Mouse (Mus musculus): ENCODE measurements at regions not wholly inside any gene's neighbourhood (a gene's known extent, or its start where the extent isn't known, plus 50 kb on each side); places are given as distances from the start of the nearest gene placed in this dataset.

DNA sequence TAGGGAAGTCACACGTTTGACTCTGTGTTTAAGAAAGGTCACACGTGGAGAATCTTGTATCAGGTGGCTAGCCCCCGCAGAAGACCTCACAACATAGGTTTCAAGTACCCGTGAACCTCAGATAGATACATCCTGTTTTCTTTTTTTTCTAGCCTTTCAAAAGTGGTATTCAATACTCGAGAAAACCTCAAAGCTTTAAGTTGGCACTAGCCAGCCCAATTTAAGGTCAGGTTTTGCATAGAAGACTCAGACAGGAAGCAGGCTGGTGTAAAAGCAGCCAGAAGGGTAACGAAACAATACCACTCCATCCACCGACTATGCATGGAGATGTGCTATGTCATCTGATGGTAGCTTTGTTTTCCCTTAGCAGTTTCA, 174.8 kb upstream of the Cxcr4 start (continued):
- peak; percentile 38; the same call in 1 of the 2 replicates for TF ChIP-seq POLR2AphosphoS2 (IDR thresholded peaks at IDR 0.05; ENCODE audit: low read depth, low read length)
- no peak for TF ChIP-seq CTCF (conservative IDR thresholded peaks at IDR 0.05 in 1 of 2, IDR thresholded peaks at IDR 0.05 in 1 of 2; ENCODE audit: low read depth in 2 of 2, low read length in 2 of 2)
- TF ChIP-seq ZC3H11A (IDR thresholded peaks at IDR 0.05; ENCODE audit: low read depth, low read length) = no peak
- no peak for TF ChIP-seq PAX5 (IDR thresholded peaks at IDR 0.05; ENCODE audit: low read length)
- peak; percentile 38; the same call in 1 of the 2 replicates for TF ChIP-seq MXI1 (IDR thresholded peaks at IDR 0.05; ENCODE audit: low read depth, low read length)
- TF ChIP-seq USF1 (IDR thresholded peaks at IDR 0.05; ENCODE audit: low read depth, low read length) = no peak
- TF ChIP-seq GABPA (IDR thresholded peaks at IDR 0.05; ENCODE audit: insufficient replicate concordance, low read depth, low read length) = no peak

DNA sequence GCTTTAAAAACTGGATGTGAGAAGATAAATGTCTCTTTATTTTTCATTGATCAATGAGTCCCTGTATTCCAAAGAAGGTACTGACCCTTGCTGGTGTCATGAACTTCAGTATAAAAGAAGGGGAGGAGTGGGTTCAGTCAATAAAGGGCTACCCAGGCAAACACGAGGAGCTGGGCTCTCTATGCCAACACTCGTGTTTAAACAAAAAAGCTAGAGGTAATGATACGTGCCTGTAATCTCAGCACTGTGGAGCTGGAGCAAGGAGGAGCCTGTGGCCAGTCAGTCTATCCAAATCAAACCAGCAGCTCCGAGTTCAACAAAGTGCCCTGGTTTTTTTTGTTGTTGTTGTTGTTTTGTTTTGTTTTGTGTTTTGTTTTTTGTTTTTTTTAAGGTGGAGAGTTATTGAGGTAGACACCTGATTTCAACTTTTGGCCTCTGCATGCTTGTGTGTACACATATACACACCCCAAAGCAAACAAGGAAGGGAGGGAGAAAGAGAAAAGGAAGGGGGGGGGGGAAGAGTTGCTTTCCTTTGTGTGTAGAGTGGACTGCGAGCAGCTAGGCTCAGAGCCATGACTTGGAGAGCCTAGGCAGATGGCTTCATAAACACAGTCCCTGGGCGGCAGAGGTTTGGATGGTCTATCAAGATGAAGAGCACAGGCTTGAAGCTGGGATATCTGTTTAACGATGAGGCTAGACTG, 174.2 kb upstream of the Cxcr4 start:
- Histone ChIP-seq H3K79me2 (replicated peaks; ENCODE audit: control insufficient read depth, extremely low read depth, insufficient read depth, poor library complexity, severe bottlenecking) (no peaks in the 10 kb centered on the region), H3K27ac (ENCODE audit: insufficient read depth, low read depth) (peak overlapping the region; percentile 87), H3K4me2 (ENCODE audit: insufficient read depth, low read depth, poor library complexity, severe bottlenecking) (peak overlapping the region; percentile 77), H3K4me3 (replicated peaks in 1 of 3; ENCODE audit: low read depth in 2 of 3, low read length in 2 of 3, poor library complexity in 1 of 3) (no peak overlapping the region), H3K4me1 (ENCODE audit: control insufficient read depth in 1 of 2, insufficient read depth in 2 of 2) (peaks cover 22 to 40% of the 10 kb centered on the region in 2 experiments), H3K27me3 (replicated peaks) (no peaks in the 10 kb centered on the region), H3K36me3 (replicated peaks in 1 of 2; ENCODE audit: control insufficient read depth in 1 of 2, insufficient read depth in 1 of 2, low read length in 1 of 2) (no peaks in the 10 kb centered on the region), H3K9me3 (replicated peaks; ENCODE audit: low read length) (no peaks in the 10 kb centered on the region), H3K9ac (ENCODE audit: insufficient read depth, low read depth) (peak overlapping the region; percentile 46)
- no peak for TF ChIP-seq JUND (conservative IDR thresholded peaks at IDR 0.05; ENCODE audit: low read depth, low read length)
- TF ChIP-seq ELF1 (IDR thresholded peaks at IDR 0.05; ENCODE audit: low read depth, low read length) = no peak
- no peak for TF ChIP-seq RAD21 (IDR thresholded peaks at IDR 0.05; ENCODE audit: low read depth, low read length)
- no peak for TF ChIP-seq EP300 (IDR thresholded peaks at IDR 0.05; ENCODE audit: low read length)
- no peak for TF ChIP-seq USF1 (IDR thresholded peaks at IDR 0.05; ENCODE audit: low read depth, low read length)
- no peak for TF ChIP-seq CHD2 (IDR thresholded peaks at IDR 0.05; ENCODE audit: low read length)
- no peak for TF ChIP-seq MAX (IDR thresholded peaks at IDR 0.05; ENCODE audit: low read length)
- TF ChIP-seq KAT2A (IDR thresholded peaks at IDR 0.05; ENCODE audit: insufficient replicate concordance, low read length) = no peak
- TF ChIP-seq ZNF384 (IDR thresholded peaks at IDR 0.05; ENCODE audit: low read depth, low read length) = no peak
- no peak for TF ChIP-seq PAX5 (IDR thresholded peaks at IDR 0.05; ENCODE audit: low read length)
- no peak for TF ChIP-seq IRF4 (IDR thresholded peaks at IDR 0.05; ENCODE audit: low read depth, low read length)
- TF ChIP-seq UBTF (IDR thresholded peaks at IDR 0.05; ENCODE audit: low read depth, low read length) = no peak
- TF ChIP-seq ZC3H11A (IDR thresholded peaks at IDR 0.05; ENCODE audit: low read depth, low read length) = no peak
- no peak for TF ChIP-seq SMC3 (IDR thresholded peaks at IDR 0.05; ENCODE audit: low read depth, low read length)
- dilution Hi-C loops (cut with MboI; ENCODE audit: extremely low pct_ligation_motif_present, extremely low pct_unique_long_range_greater_than_20kb, low sequenced_read_pairs) = no loop called here
- in situ Hi-C loops (cut with MboI; ENCODE audit: low pct_ligation_motif_present, low pct_unique_long_range_greater_than_20kb, low sequenced_read_pairs) = no loop called here
- DNase-seq (ENCODE audit: extremely low read depth) = no peak

DNA sequence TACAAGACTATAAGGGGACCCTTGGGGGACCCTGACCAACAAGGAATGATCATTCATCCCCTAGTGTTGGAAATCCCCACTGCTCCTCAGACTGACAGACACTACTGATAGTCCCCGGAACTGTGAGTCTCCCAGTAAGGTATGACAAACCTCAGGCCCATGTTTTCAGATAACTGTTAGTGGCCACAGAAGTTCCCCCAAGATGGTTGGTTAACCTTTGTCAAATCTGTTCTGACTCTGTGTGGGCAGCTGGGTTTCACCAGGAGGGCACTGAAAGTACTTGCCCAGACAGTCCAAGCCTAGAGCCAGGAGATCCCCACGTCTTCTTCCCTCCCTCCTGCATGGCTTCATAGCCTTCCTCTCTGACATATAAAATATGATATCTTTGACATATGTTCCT, 173.5 kb upstream of the Cxcr4 start:
- TF ChIP-seq MEF2A (IDR thresholded peaks at IDR 0.05; ENCODE audit: borderline replicate concordance, low read depth, low read length) (peak; percentile 25; the same call in 1 of the 2 replicates), CTCF (conservative IDR thresholded peaks at IDR 0.05 in 1 of 2, IDR thresholded peaks at IDR 0.05 in 1 of 2; ENCODE audit: low read depth in 2 of 2, low read length in 2 of 2) (no peak), RCOR1 (conservative IDR thresholded peaks at IDR 0.05; ENCODE audit: low read depth, low read length) (no peak), BHLHE40 (IDR thresholded peaks at IDR 0.05; ENCODE audit: low read depth, low read length) (peak; percentile 33; the same call in 1 of the 2 replicates), RAD21 (IDR thresholded peaks at IDR 0.05; ENCODE audit: low read depth, low read length) (no peak), EP300 (IDR thresholded peaks at IDR 0.05; ENCODE audit: low read length) (peak; percentile 26; the same call in 1 of the 2 replicates), ETS1 (conservative IDR thresholded peaks at IDR 0.05; ENCODE audit: low read depth, low read length) (0 out of 2 replicates have a peak, but pooled peaks have one; percentile 26), GABPA (IDR thresholded peaks at IDR 0.05; ENCODE audit: insufficient replicate concordance, low read depth, low read length) (no peak), ELF1 (IDR thresholded peaks at IDR 0.05; ENCODE audit: low read depth, low read length) (0 out of 2 replicates have a peak, but pooled peaks have one; percentile 22), IRF4 (IDR thresholded peaks at IDR 0.05; ENCODE audit: low read depth, low read length) (peak; percentile 56; the same call in 1 of the 2 replicates)
- dilution Hi-C loops (cut with MboI; ENCODE audit: extremely low pct_ligation_motif_present, extremely low pct_unique_long_range_greater_than_20kb, low sequenced_read_pairs) (no loop called here), in situ Hi-C loops (cut with MboI; ENCODE audit: low pct_ligation_motif_present, low pct_unique_long_range_greater_than_20kb, low sequenced_read_pairs) (no loop called here)
- H3K27ac ChIP-seq (ENCODE audit: insufficient read depth, low read depth) = no peak overlapping the region
- no peaks in the 10 kb centered on the region for H3K79me2 ChIP-seq (replicated peaks; ENCODE audit: control insufficient read depth, extremely low read depth, insufficient read depth, poor library complexity, severe bottlenecking)
- H3K4me3 ChIP-seq (replicated peaks in 1 of 3; ENCODE audit: low read depth in 2 of 3, low read length in 2 of 3, poor library complexity in 1 of 3) = no peak overlapping the region
- H3K9me3 ChIP-seq (replicated peaks; ENCODE audit: low read length) = no peaks in the 10 kb centered on the region
- H3K36me3 ChIP-seq (replicated peaks in 1 of 2; ENCODE audit: control insufficient read depth in 1 of 2, insufficient read depth in 1 of 2, low read length in 1 of 2) = no peaks in the 10 kb centered on the region
- no peak overlapping the region for H3K9ac ChIP-seq (ENCODE audit: insufficient read depth, low read depth)
- no peak for DNase-seq (ENCODE audit: extremely low read depth)
- H3K4me1 ChIP-seq (ENCODE audit: control insufficient read depth in 1 of 2, insufficient read depth in 2 of 2) = peaks cover 21 to 40% of the 10 kb centered on the region in 2 experiments
- no peaks in the 10 kb centered on the region for H3K27me3 ChIP-seq (replicated peaks)
- H3K4me2 ChIP-seq (ENCODE audit: insufficient read depth, low read depth, poor library complexity, severe bottlenecking) = 0 out of 2 replicates have a peak overlapping the region, but pooled peaks have one; percentile 6

Measured in CH12.LX (cell line).